Mouse (Mus musculus) A20 (cell line): ENCODE results near the gene Eef1a1.
"Not testable (repeated sequence)": the region's sequence is repeated elsewhere in the genome, so short reads cannot be mapped to it uniquely, and the experiment has no call there.

Experiments used
- DNase-seq: peaks from one replicate; pipeline ENCODE4 v3.0.0-alpha.2; 2011; ENCODE audit warnings: low read depth, low spot score

Gene Eef1a1

DNA sequence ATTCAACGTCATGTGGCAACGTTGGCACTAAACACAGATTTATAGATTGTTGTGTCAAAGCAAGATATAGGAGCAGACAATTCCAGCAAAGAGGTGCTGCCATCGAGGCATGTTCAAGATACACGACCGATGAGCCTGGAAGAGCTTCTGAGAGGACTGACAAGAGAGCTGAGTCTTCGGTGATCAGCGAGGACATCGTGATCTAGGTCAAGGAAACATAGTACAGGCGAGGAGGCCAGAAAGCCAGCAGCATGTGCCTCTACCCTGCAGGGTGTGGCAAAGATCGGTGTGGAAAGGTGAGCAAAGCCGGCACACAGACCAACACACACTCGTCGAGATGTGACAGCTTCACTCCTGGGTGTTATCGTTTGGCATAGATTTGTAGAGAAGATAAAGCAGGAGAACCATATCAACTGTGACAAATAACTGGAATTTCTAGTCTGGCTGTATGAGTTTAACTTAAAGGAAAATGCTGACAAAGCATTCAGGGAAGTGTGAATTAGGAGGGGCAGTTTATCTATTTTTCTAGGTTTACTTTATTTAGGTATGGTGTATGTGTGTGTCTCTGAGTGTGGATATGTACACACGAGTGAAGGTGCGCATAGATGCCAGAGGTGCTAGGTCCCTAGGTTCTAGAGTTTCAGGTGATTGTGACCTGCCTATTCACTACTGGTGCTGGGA lies 19.3 kb upstream of the Eef1a1 start:
- DNase-seq: no peak

DNA sequence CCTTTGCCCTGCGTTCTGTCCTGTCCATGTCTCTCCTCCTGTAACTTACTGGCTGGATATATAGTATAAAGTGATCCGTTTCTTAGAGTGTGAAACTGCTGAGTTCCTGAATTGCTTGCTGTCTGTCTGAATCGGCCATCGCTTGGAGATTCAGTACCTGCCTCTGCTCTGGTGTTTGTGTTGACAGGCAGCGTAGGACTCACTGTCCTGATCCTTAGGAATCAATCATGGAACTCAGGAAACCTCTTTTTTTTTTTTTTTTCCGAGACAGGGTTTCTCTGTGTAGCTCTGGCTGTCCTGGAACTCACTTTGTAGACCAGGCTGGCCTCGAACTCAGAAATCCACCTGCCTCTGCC lies 17.7 kb upstream of the Eef1a1 start:
- no peak for DNase-seq

DNA sequence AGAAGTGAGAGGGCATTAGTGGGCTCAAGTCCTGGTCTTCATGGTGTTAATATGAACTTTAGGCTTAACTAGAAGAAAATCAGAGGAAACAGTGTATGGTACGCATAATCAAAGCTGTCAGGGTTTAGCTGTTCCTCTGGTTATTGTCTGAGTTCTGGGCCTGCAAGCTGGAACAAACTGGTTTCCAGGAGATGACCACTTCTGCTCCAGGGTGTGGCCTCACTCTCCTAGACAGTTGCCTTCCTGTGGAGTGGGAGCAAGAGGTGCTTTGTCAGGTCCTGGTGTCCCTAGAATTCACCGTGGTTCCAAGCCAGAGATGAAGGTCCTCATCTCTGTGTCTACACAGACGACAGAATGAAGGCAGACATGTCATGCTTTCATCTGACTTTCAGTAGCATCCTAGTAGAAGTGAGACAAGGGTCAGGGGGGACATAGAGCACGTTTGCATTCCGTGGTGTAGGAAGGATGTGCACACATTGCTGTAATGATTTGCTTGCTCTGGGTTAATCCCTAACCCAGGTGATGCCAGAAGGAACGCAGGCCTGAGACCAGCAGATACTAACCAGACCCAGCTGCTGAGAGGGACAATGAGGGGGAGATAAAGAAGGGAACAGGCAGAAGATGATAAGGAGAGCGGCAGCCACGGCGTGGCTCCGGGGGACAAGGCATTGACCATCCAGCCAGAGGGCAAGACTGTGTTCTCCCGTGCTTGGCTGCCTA lies 17.2 kb upstream of the Eef1a1 start:
- no peak for DNase-seq

DNA sequence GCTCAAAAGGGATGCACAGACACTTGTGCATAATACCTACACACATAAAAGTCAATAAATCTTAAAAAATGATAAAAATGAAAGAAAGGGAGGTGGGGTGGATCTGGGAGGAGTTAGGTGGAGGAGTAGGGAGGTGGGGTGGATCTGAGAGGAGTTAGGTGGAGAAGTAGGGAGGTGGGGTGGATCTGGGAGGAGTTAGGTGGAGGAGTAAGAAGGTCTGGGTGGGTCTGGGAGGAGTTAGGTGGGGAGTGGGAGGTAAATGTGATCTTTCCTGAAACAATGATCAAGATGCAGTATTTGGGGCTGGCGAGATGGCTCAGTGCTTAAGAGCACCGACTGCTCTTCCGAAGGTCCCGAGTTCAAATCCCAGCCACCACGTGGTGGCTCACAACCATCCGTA lies 16.3 kb upstream of the Eef1a1 start:
- DNase-seq: no peak

DNA sequence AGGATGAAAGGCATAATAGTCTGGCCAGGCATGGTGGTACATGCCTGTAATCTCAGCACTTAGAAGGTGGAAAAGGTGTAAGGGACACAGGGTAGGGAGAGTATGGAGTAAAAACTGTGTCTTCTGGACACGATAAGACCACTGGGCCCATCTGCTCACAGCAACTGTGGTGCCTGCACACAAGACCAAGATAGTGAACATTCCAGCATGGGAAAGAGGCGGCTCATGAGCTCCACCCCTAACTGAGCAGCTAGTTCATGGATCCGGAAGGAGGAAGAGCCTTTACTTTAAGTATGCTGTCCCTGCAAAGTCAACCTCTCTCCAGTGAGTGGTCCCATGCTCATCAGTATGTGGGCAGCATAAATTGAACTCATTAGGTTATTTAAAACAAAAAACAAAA lies 15.7 kb upstream of the Eef1a1 start:
- no peak for DNase-seq

DNA sequence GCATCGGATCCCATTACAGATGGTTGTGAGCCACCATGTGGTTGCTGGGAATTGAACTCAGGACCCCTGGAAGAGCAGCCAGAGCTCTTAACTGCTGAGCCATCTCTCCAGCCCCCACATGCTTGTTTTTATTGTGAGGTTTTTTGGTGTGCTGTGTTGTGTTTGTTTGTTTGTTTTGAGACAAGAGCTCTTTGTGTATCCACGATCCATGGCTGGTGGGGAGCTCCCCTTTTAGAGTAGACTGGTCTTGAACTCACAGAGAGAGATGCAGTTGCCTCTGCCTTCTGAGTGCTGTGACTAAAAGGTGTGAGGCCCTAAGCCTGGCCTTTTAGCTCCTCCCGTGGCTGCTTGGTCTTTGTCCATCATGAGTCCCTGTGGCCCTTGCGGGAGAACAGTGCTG lies 15.2 kb upstream of the Eef1a1 start:
- no peak for DNase-seq

DNA sequence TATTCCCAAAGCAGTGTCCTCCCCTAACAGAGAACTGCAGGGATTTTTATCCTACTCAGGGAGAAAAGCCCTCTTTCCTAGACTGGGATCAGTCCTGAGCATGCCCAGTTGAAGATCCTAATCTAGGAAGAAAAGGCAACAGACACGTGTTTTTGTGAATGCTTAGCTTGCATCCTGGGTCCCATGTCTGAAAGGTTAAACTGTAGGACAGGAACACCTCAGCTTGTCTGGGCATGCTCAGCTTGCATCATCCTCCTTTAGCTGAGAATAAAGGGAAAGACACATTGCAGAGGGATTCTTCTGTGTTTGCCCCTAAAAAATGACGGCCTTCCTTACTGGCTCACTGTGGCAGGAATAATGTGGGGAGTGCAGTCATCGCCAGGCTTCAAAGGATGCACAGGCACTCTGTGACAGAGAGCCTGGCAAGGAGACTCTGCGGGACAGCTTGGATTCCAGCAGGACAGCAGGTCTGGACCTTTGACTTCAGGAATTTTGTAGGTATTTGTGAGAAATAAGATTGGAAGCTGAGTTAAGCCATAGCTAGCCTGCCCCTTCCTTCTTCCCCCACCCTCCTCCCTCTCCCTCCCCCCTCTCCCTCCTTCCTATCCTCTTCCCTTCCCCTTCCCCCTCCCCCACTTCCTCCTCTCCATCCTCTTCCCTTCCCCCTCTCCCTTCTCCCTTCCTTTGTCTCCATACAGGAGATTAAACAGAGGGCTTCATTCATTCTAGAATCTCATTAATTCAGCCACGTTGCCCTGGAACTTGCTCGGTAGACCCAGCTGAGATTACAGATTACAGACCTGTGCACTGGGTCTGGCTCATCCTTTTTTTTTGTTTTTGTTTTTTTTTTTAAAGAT lies 14.5 kb upstream of the Eef1a1 start:
- DNase-seq: no peak

DNA sequence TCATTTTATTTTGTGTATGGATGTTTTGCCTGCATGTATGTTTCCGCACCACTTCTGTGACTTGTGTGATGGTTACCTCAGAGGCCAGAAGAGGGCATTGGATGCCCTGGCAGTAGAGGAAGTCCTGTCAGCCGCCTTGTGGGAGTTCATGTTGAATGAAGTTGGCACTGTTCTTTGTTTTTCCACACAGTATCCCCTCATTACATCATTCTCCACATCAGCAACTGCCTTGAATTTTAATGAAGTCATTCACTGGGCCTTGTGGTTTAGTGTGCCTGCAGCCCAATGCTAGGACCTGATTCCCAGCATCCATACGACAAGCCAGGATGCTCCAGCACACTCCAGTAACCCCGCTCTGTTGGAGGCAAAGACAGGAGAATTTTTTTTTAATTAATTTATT lies 12.3 kb upstream of the Eef1a1 start:
- DNase-seq: no peak

DNA sequence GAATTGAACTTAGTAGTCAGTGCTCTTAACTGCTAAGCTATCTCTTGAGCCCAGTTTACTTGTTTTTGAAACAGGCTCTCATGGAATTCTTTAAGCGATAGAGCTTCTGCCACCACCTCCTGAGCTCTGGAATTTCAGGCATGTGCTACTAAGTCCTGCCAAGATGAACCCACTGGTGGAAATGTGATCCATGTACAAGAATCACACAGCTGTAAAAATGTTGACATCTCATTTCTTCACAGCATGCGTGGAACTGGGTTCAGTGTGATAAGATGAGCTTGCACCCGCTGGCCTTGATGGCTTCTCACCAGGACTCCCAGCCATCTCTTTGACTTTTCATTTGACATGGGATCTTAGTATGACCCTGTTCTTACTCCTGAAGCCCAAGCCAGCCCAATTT lies 11.4 kb upstream of the Eef1a1 start:
- no peak for DNase-seq

DNA sequence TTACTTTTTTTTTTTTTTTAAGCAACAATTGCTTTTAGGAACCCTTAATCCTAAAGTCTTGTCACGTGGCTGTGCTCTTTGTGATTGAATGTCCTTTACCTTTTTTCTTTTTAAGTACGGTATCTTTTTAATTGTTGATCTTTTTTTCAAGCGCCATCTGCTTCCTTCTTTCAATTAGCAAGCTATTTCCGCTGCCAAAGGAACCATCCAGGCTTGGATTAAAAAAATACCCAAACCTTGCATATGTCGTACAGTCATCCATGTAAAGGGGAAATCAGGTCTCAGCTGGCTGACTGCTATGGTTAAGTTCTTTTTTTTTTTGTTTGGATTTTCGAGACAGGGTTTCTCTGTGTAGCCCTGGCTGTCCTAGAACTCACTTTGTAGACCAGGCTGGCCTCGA lies 4.2 kb upstream of the Eef1a1 start:
- no peak for DNase-seq

DNA sequence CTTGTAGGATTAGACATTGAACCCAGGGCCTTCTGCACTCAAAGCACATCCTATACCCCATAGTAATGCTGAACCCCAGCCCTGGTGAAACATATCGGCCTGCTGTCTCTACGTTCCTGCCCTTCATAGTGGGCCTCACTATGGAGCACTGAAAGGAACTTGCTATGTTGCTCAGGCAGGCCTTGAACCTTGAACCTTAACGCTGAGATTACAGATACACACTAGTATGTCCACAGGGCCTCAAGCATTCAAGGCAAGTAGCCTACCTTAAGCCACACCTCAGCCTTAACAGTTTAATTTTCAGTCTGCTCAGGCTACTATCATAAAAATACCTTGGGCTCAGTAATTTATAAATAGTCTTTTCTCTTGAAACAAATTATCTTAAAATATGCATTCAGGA lies 3.3 kb upstream of the Eef1a1 start:
- DNase-seq: no peak

DNA sequence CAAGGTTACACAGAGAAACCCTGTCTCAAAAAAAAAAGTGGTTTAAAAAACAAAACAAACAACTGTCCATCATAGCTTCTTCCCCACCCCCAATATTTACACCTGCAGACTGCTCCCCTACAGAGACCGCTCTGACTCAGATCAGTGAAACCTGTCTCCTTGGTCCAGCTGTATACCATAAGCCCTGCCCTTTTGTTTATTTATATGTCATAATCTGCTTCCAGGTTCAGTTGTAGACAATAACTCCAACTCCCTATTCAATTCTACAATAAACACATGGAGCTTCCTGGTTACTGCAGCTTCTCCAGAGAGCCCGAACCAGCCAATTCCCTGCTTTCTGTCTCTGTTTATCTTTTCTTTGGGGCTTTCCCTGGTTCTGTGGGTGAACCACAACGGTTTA lies 2.2 kb upstream of the Eef1a1 start:
- DNase-seq: peak; percentile 83

DNA sequence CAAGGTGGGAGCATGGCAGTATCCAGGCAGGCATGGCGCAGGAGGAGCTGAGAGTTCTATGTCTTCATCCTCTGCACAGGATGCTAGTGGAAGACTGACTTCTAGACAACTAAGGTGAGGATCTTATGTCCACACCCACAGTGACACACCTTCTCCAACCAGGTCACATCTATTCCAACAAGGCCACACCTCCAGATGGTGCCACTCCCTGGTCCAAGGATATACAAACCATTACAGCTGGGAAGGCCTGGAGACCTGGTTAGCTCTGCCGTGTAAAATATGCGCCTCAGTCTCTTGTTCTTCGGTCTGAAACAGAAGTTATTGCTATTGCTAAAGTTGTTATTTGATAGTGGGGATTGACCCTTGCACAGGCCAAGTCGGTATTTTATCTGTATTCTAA lies 930 bp downstream of the Eef1a1 start:
- DNase-seq: peak; percentile 51

DNA sequence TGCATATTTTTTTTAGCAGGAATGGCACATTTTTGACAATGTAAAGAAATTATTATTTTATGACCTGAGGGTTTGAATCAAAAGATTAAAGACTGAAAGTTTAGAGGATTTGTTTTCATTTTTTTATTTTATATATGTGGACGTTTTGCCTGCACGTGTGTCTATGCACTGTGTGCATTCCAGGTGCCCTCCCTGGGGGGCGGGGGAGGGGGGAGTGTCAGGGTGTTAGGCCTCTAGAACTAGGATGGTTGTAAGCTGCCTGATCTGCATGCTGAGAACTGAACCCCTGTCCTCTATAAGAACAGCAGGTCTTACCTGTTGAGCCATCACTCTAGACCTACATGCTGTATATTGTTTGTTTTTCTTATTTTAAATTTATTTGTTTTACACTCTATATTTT lies 4.3 kb downstream of the Eef1a1 start:
- no peak for DNase-seq

DNA sequence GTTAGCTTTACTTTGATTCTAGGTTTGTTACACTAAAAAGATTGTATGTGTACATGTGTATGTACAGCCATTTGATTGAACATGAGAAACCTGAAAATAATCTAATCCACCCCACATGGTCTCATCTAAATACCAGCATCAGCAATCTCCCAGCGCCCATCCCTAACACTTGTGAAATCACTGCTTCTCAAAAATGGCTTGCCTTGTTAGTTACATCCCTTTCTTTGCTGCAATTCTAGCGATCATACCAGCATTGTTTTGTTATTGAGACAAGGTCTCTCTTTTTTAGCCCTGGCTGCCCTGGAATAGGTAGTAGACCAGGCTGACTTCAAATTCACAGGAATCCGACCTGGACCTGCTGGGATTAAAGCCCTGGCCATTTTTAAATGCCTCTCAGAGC lies 6.6 kb downstream of the Eef1a1 start:
- DNase-seq: no peak

DNA sequence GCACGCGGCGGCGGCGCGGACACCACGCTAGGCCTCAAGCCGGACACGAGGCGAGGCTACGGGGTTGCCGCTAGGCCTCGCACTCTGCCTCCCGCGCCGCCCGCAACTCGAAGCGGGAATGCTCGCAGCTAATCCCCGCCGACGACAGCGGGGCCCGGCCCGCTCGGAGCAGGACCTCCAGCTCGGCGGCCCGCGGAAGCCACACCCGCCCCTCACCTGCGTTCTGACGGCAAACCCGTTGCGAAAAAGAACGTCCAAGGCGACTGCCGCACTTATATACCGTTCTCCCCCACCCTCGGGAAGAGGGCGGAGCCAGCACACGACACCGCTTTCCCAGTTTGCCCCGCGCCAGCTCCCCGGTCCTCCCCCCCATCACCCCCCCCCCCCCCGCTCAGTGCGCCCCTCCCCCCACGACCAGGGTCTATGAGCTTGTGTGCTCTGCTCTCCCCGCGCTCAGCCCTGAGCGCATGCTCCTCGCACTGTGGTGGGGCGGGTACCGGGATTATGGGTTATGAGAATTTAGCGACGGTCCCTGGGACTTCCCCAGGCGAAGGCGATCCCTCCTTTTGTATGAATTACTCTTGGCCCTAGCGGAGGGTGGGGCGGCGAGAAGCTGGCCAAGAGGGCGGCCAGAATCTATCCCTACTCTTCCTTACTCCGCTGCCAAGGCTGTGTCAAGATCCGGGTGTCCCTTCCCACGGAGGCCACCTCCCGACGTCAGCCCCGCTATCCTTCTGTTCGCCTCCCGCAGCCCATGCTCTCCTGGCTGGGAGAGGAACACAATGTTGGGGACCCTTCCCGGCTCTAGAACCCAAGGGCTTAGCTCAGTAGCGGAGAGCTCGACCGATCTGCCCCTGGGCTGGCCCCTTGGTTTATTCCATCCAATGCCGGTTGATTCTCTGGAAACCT lies 7.3 kb downstream of the Eef1a1 start:
- DNase-seq: peak; percentile 96

DNA sequence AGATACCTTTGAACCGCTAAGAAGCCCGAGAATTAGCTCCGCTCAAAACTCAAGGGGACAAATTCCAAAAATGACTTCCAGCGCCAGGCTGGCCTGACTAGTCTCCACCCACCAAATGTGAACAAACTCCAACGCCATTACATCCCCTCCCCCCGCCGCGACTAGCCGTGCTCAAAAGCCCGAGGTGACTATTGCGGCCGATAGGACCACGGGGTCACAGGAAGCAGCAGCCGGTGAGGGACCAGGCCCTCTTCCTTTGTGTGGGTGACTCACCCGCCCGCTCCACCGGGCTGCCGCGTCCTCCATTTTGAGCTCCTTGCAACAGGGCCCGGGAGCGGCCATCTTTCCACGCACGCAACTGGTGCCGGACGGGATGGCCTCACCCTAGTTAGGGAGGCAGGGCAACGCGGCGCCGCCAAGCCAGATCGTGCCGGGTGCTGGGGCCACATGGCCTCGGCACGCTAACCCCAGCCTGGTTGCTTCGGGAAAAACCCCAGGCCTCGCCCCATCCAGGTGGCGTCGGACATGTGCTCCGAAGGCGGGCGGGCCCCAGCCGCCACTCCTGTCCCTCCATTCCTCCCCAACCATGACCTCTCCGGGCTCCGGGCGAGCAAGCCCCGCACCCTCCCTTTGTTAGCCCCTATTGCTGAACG lies 8.1 kb downstream of the Eef1a1 start:
- DNase-seq: peak; percentile 76

DNA sequence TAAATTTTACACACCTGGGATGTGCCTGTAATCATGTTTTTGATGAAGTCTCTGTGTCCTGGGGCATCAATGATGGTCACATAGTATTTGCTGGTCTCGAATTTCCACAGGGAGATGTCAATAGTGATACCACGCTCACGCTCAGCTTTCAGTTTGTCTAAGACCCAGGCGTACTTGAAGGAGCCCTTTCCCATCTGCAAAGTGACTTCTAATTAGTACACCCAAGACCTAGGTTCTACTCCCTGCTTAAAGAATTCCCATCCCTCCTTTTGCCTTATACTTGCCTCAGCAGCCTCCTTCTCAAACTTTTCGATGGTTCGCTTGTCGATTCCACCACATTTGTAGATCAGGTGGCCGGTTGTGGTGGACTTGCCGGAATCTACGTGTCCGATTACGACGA lies 8.7 kb downstream of the Eef1a1 start:
- not testable (repeated sequence) for DNase-seq

DNA sequence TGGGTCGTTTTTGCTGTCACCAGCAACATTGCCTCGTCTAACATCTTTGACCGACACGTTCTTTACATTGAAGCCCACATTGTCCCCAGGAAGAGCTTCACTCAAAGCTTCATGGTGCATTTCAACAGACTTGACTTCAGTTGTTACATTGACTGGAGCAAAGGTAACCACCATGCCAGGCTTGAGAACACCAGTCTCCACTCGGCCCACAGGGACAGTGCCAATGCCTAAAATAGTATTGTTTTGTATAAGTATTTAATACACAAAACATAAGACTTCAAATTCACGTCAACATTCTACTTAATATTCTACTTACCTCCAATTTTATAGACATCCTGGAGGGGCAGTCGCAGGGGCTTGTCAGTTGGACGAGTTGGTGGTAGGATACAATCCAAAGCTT lies 9.6 kb downstream of the Eef1a1 start:
- DNase-seq: not testable (repeated sequence)

DNA sequence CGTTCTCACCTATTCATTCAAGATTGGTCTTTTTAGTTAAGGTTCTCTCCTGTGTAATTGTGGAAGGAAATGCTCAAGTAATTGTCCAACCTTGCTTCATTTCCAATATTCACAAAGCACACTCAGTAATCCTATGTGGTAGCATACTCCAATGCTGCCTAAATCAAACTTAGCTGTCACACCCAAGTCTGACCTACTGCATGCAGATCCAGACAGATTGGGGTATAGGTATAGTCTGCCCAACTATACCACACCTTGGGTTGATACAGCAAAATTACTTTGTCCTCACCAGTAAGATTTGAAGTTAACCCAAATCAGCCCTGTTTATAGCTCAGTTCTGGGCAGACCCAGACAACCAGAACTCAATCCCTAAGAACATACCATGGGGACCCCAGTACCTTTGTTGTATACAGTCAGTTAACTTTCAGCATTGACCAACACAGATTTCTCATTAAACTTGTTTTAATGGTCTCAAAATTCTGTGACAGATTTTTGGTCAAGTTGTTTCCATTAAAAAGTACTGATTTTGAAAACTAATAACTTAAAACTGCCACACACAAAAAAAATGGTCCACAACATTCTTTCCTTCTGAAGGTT lies 10.8 kb downstream of the Eef1a1 start:
- peak; percentile 38 for DNase-seq
